In genomic region chr6:101473257-101473925, GRCm38 (mm10) we compare ENCODE assay signal across 10 mouse cellular contexts.
DNase-seq lines count a peak whose midpoint lies in the region; ATAC-seq and TF ChIP-seq lines count a peak whose summit lies in the region.
"Had no signal": no experiment of that assay in that cellular context is flagged by ENCODE, and none has a peak within 500 bp of the region (broad histone marks: within the 10 kb centered on the region; RNA-seq: fewer than 3 reads in every experiment).

No protein-coding gene starts in this region.

- H3K27ac ChIP-seq in ES-E14 (ENCODE audit: insufficient read depth, low read depth, low read length, poor library complexity, severe bottlenecking), result no peak overlapping the region
- H3K27ac ChIP-seq in hindbrain, embryonic 16.5 days (ENCODE audit: low read depth, low read length), result no peak overlapping the region
- H3K27ac ChIP-seq in midbrain, embryonic 14.5 days (replicated peaks; ENCODE audit: low read depth, low read length), result no peak overlapping the region
- H3K27ac ChIP-seq: heart, embryonic 13.5 days; neural tube, embryonic 12.5 days had no signal

- no peaks in the 10 kb centered on the region for H3K36me3 ChIP-seq in ES-E14 (ENCODE audit: control insufficient read depth, insufficient read depth, low read length, poor library complexity, severe bottlenecking)
- H3K36me3 ChIP-seq in hindbrain, embryonic 16.5 days (ENCODE audit: control insufficient read depth, insufficient read depth, low read length), result no peaks in the 10 kb centered on the region
- no peaks in the 10 kb centered on the region for H3K36me3 ChIP-seq in midbrain, embryonic 14.5 days (ENCODE audit: control insufficient read depth, insufficient read depth, low read length)
- H3K36me3 ChIP-seq: heart, embryonic 13.5 days; neural tube, embryonic 12.5 days had no signal

- H3K4me1 ChIP-seq in ES-E14 (ENCODE audit: control insufficient read depth in 2 of 2, insufficient read depth in 2 of 2, low read length in 2 of 2, poor library complexity in 1 of 2), result no peaks in the 10 kb centered on the region
- H3K4me1 ChIP-seq in hindbrain, embryonic 16.5 days (ENCODE audit: control insufficient read depth, insufficient read depth, low read depth, low read length), result peaks cover 2% of the 10 kb centered on the region; the same call in 1 of the 2 replicates
- H3K4me1 ChIP-seq in midbrain, embryonic 14.5 days (ENCODE audit: control insufficient read depth, insufficient read depth, low read length), result no peaks in the 10 kb centered on the region
- H3K4me1 ChIP-seq: neural tube, embryonic 12.5 days had no signal

- in situ Hi-C loops in ES-E14 (cut with MboI; ENCODE audit: low sequenced_read_pairs in 2 of 2, unreplicated experiment in 2 of 2), result no loop called here

- DNase-seq in ES-E14 (ENCODE audit: low read depth, low spot score), result no peak
- peak; percentile 34 for DNase-seq in cerebellum, adult 9-10 months
- DNase-seq in frontal cortex, postnatal 10 days (ENCODE audit: low spot score in 2 of 2), result peak; percentile 50 to 55
- peak; percentile 18 to 26 for DNase-seq in left cerebral cortex, adult 18-20 months (ENCODE audit: low spot score in 2 of 2)
- peak; percentile 66 for DNase-seq in midbrain, embryonic 14.5 days
- DNase-seq in urinary bladder, postnatal 25 days (ENCODE audit: low spot score), result peak; percentile 11
- DNase-seq in thymus, postnatal 4 days, result no peak

- no peak overlapping the region for H3K4me3 ChIP-seq in ES-E14 (ENCODE audit: insufficient read depth in 1 of 2, low read depth in 1 of 2, low read length in 2 of 2, poor library complexity in 1 of 2, severe bottlenecking in 1 of 2)
- no peak overlapping the region for H3K4me3 ChIP-seq in hindbrain, embryonic 16.5 days (ENCODE audit: low read length)
- no peak overlapping the region for H3K4me3 ChIP-seq in midbrain, embryonic 14.5 days (replicated peaks; ENCODE audit: low read depth, low read length)
- H3K4me3 ChIP-seq: heart, embryonic 13.5 days; neural tube, embryonic 12.5 days had no signal

- no peaks in the 10 kb centered on the region for H3K27me3 ChIP-seq in hindbrain, embryonic 16.5 days (replicated peaks; ENCODE audit: control insufficient read depth, insufficient read depth, low read length)
- no peaks in the 10 kb centered on the region for H3K27me3 ChIP-seq in midbrain, embryonic 14.5 days (ENCODE audit: control insufficient read depth, insufficient read depth, low read length)
- H3K27me3 ChIP-seq: heart, embryonic 13.5 days; neural tube, embryonic 12.5 days had no signal

- no peaks in the 10 kb centered on the region for H3K9me3 ChIP-seq in ES-E14 (ENCODE audit: control insufficient read depth, insufficient read depth, low read depth, low read length)
- H3K9me3 ChIP-seq in hindbrain, embryonic 16.5 days (ENCODE audit: control insufficient read depth, low read length), result no peaks in the 10 kb centered on the region
- H3K9me3 ChIP-seq in midbrain, embryonic 14.5 days (ENCODE audit: control insufficient read depth, low read length), result no peaks in the 10 kb centered on the region
- H3K9me3 ChIP-seq: heart, embryonic 13.5 days; neural tube, embryonic 12.5 days had no signal

- peak; percentile 98 for ATAC-seq in hindbrain, embryonic 16.5 days
- peak; percentile 69 for ATAC-seq in midbrain, embryonic 14.5 days (ENCODE audit: low FRiP score, low TSS enrichment)

- 29% methylated on average over 5 of the region's 5 CpGs for WGBS in hindbrain, embryonic 16.5 days
- WGBS in midbrain, embryonic 14.5 days, result 15% methylated on average over 5 of the region's 5 CpGs

- H3K4me2 ChIP-seq in hindbrain, embryonic 16.5 days (ENCODE audit: low read length), result no peak overlapping the region
- no peak overlapping the region for H3K4me2 ChIP-seq in midbrain, embryonic 14.5 days (ENCODE audit: low read length)
- H3K4me2 ChIP-seq: heart, embryonic 13.5 days; neural tube, embryonic 12.5 days had no signal

- H3K9ac ChIP-seq in ES-E14 (ENCODE audit: insufficient read depth, low read depth, low read length, poor library complexity, severe bottlenecking), result no peak overlapping the region
- H3K9ac ChIP-seq in hindbrain, embryonic 16.5 days (ENCODE audit: low read depth, low read length), result no peak overlapping the region
- H3K9ac ChIP-seq in midbrain, embryonic 14.5 days (replicated peaks; ENCODE audit: low read length), result no peak overlapping the region
- H3K9ac ChIP-seq: heart, embryonic 13.5 days; neural tube, embryonic 12.5 days had no signal

TF ChIP-seq in ES-E14, 5 proteins besides CTCF, POLR2A, EP300 and RAD21:
- TF ChIP-seq ZNF384 (IDR thresholded peaks at IDR 0.05; ENCODE audit: low read depth, low read length), result peak; percentile 0; the same call in 1 of the 2 replicates
- TF ChIP-seq ZC3H11A (IDR thresholded peaks at IDR 0.05; ENCODE audit: borderline replicate concordance, low read depth, low read length), result no peak

Comparison
In these comparisons a context has a peak if more than half of its experiments do, and no peak if none do; other contexts are left out.
1. DNase-seq: peak in cerebellum, adult 9-10 months (single experiment), frontal cortex, postnatal 10 days (2 of 2), left cerebral cortex, adult 18-20 months (2 of 2), midbrain, embryonic 14.5 days (single experiment) and urinary bladder, postnatal 25 days (single experiment); none in ES-E14 (single experiment) and thymus, postnatal 4 days (single experiment).